34 mouse cellular contexts compared by ENCODE assay signal in the genomic region with DNA sequence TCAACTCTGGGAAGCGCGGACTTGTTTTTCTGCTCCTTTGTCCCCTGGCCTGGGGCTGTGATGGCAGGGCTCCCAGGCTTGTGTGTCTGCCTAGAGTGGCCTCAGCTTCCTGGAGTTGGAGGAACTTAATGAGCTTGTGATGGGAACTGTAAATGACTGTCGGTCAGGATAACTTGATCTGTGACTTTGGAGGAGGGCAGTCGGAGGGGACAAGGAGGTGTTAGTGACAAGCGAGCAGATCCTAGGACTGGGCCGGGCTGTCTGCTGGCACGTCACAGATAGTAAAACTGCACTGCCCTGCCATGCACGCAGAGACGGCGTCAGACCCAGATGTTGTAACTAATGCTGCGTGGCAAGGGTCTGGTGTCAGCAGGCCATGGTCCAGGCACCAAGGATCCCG. TPM values are rescaled to one million over a fixed set of nuclear protein-coding genes. Genes with fewer than 3 reads are reported as not detected.
DNase-seq lines count a peak whose midpoint lies in the region; ATAC-seq and TF ChIP-seq lines count a peak whose summit lies in the region.
"Had no signal": no experiment of that assay in that cellular context is flagged by ENCODE, and none has a peak within 500 bp of the region (broad histone marks: within the 10 kb centered on the region; RNA-seq: fewer than 3 reads in every experiment).

No protein-coding gene starts in this region.

- no peaks in the 10 kb centered on the region for H3K27me3 ChIP-seq in kidney, adult 2 months (replicated peaks; ENCODE audit: control insufficient read depth, insufficient read depth, low read length)
- no peaks in the 10 kb centered on the region for H3K27me3 ChIP-seq in kidney, embryonic 15.5 days
- no peaks in the 10 kb centered on the region for H3K27me3 ChIP-seq in lung, embryonic 14.5 days (ENCODE audit: insufficient read depth, low read length)
- H3K27me3 ChIP-seq: embryonic facial prominence, embryonic 12.5 days; heart, embryonic 13.5 days; hindbrain, embryonic 15.5 days; stomach, embryonic 15.5 days had no signal

- intact Hi-C loops in gastrocnemius, adult 2 months (cut with DNase I): no loop called here

- no peak for TF ChIP-seq CTCF in gastrocnemius, adult 2 months (IDR thresholded peaks at IDR 0.05)
- TF ChIP-seq CTCF in kidney, adult 2 months (conservative IDR thresholded peaks at IDR 0.05; ENCODE audit: insufficient read depth, insufficient read length, low read depth, low read length): no peak
- TF ChIP-seq CTCF in lung, embryonic 14.5 days (IDR thresholded peaks at IDR 0.05; ENCODE audit: low read depth): no peak

- H3K4me1 ChIP-seq in kidney, adult 2 months (ENCODE audit: control insufficient read depth, insufficient read depth, low read length): no peaks in the 10 kb centered on the region
- peaks cover 10% of the 10 kb centered on the region; the same call in 1 of the 2 replicates for H3K4me1 ChIP-seq in kidney, embryonic 15.5 days
- peaks cover 34% of the 10 kb centered on the region for H3K4me1 ChIP-seq in lung, embryonic 14.5 days (ENCODE audit: insufficient read depth)
- H3K4me1 ChIP-seq: embryonic facial prominence, embryonic 12.5 days; hindbrain, embryonic 10.5 days; hindbrain, embryonic 15.5 days; midbrain, embryonic 12.5 days had no signal

- peak; percentile 38 for DNase-seq in gastrocnemius, adult 2 months
- no peak for DNase-seq in gastrocnemius, postnatal 25 days
- DNase-seq in kidney, adult 2 months: peak; percentile 21
- peak; percentile 95 for DNase-seq in lung, embryonic 14.5 days
- peak; percentile 82 for DNase-seq in lung, postnatal 10 days
- no peak for DNase-seq in cerebellum, postnatal 10 days
- no peak for DNase-seq in cerebellum, adult 9-10 months
- DNase-seq: adrenal gland, postnatal 10 days; cerebellum, adult 8-10 months; embryo, embryonic 11 days; heart, postnatal 14 days; kidney, adult 8-10 months; kidney, postnatal 36 days; liver, postnatal 0 days; right cerebral cortex, postnatal 25 days; thymus, postnatal 14 days had no signal

- no peak overlapping the region for H3K9ac ChIP-seq in kidney, embryonic 15.5 days
- no peak overlapping the region for H3K9ac ChIP-seq in lung, embryonic 14.5 days
- H3K9ac ChIP-seq: embryonic facial prominence, embryonic 12.5 days; heart, embryonic 13.5 days; hindbrain, embryonic 15.5 days; liver, embryonic 12.5 days; liver, postnatal 0 days; midbrain, embryonic 12.5 days; stomach, embryonic 15.5 days had no signal

- no peak; the same call in 1 of the 2 replicates for ATAC-seq in kidney, embryonic 15.5 days (replicated peaks; ENCODE audit: low FRiP score)
- ATAC-seq in lung, embryonic 14.5 days (ENCODE audit: insufficient read depth): peak; percentile 87
- ATAC-seq: forebrain, embryonic 14.5 days; inflammation-experienced regulatory T-cells, adult 6 months; liver, embryonic 12.5 days; liver, postnatal 0 days had no signal

- H3K36me3 ChIP-seq in kidney, adult 2 months (ENCODE audit: control insufficient read depth, insufficient read depth, low read length): no peaks in the 10 kb centered on the region
- no peaks in the 10 kb centered on the region for H3K36me3 ChIP-seq in kidney, embryonic 15.5 days
- no peaks in the 10 kb centered on the region for H3K36me3 ChIP-seq in lung, embryonic 14.5 days (ENCODE audit: insufficient read depth)
- H3K36me3 ChIP-seq: embryonic facial prominence, embryonic 12.5 days; G1E; heart, embryonic 13.5 days; hindbrain, embryonic 10.5 days; hindbrain, embryonic 15.5 days; liver, embryonic 12.5 days; midbrain, embryonic 12.5 days; stomach, embryonic 15.5 days had no signal

- H3K27ac ChIP-seq in gastrocnemius, adult 2 months: no peak overlapping the region
- no peak overlapping the region for H3K27ac ChIP-seq in kidney, adult 2 months (ENCODE audit: insufficient read depth, low read depth, low read length)
- no peak overlapping the region for H3K27ac ChIP-seq in kidney, embryonic 15.5 days
- peak overlapping the region; percentile 94 for H3K27ac ChIP-seq in lung, embryonic 14.5 days (ENCODE audit: low read depth)
- H3K27ac ChIP-seq: embryonic facial prominence, embryonic 12.5 days; heart, embryonic 13.5 days; hindbrain, embryonic 10.5 days; hindbrain, embryonic 15.5 days; liver, embryonic 12.5 days; midbrain, embryonic 12.5 days; stomach, embryonic 15.5 days had no signal

- WGBS in kidney, adult 2 months: 53% methylated on average over 12 of the region's 12 CpGs
- WGBS in kidney, embryonic 15.5 days: 41% methylated on average over 12 of the region's 12 CpGs
- WGBS in lung, embryonic 14.5 days: 31% methylated on average over 12 of the region's 12 CpGs

- no peak for TF ChIP-seq POLR2A in kidney, adult 2 months (IDR thresholded peaks at IDR 0.05; ENCODE audit: low read depth, low read length)

- H3K4me2 ChIP-seq in kidney, embryonic 15.5 days: no peak overlapping the region
- H3K4me2 ChIP-seq in lung, embryonic 14.5 days: no peak overlapping the region
- H3K4me2 ChIP-seq: embryonic facial prominence, embryonic 12.5 days; heart, embryonic 13.5 days; hindbrain, embryonic 15.5 days; liver, embryonic 12.5 days; midbrain, embryonic 12.5 days; stomach, embryonic 15.5 days had no signal

- H3K4me3 ChIP-seq in gastrocnemius, adult 2 months: no peak overlapping the region
- no peak overlapping the region for H3K4me3 ChIP-seq in kidney, adult 2 months (ENCODE audit: insufficient read depth, low read depth, low read length)
- no peak overlapping the region for H3K4me3 ChIP-seq in kidney, embryonic 15.5 days (replicated peaks)
- no peak overlapping the region for H3K4me3 ChIP-seq in lung, embryonic 14.5 days (ENCODE audit: low read depth, low read length)
- H3K4me3 ChIP-seq: embryonic facial prominence, embryonic 12.5 days; heart, embryonic 13.5 days; hindbrain, embryonic 10.5 days; hindbrain, embryonic 15.5 days; liver, embryonic 12.5 days; megakaryocyte, embryonic 14.5 days; midbrain, embryonic 12.5 days; stomach, embryonic 15.5 days had no signal

- no peaks in the 10 kb centered on the region for H3K9me3 ChIP-seq in kidney, embryonic 15.5 days (replicated peaks)
- no peaks in the 10 kb centered on the region for H3K9me3 ChIP-seq in lung, embryonic 14.5 days (ENCODE audit: low read depth, low read length)
- H3K9me3 ChIP-seq: embryonic facial prominence, embryonic 12.5 days; G1E; heart, embryonic 13.5 days; hindbrain, embryonic 10.5 days; hindbrain, embryonic 15.5 days; liver, embryonic 12.5 days; midbrain, embryonic 12.5 days; stomach, embryonic 15.5 days had no signal

RNA-seq across cellular contexts. Expression of a gene that starts 13.8 kb away (rescaled TPM):
- total RNA-seq in gastrocnemius, adult 2 months (2021): not detected
- total RNA-seq in gastrocnemius, postnatal 25 days (2021): not detected
- polyA plus RNA-seq in kidney, adult 2 months (2012; rRNA removed): 0.49 and 0.50 TPM in 2 replicates
- 0.84 and 0.87 TPM in 2 replicates for polyA plus RNA-seq in kidney, embryonic 15.5 days (2015; fragmentation: Nextera tagmentation; extraction: Ambion mirVana)
- 1.9 and 2.3 TPM in 2 replicates for polyA plus RNA-seq in lung, embryonic 14.5 days (2014; fragmentation: Nextera tagmentation; extraction: Ambion mirVana)
- total RNA-seq: adrenal gland, postnatal 10 days; heart, postnatal 14 days; layer of hippocampus, adult 8-10 months; layer of hippocampus, postnatal 25 days; left cerebral cortex, adult 8-10 months; left cerebral cortex, postnatal 36 days; monocyte, adult 5-6 weeks; neutrophil, adult 5-6 weeks had no signal
- polyA plus RNA-seq: forebrain, embryonic 14.5 days; G1E; hindbrain, embryonic 15.5 days; inflammation-experienced regulatory T-cells, adult 6 months; liver, embryonic 12.5 days; liver, postnatal 0 days had no signal

RNA-seq across cellular contexts. Expression of a gene that starts 30.2 kb away (rescaled TPM):
- total RNA-seq in gastrocnemius, adult 2 months (2021): 1 to 10 TPM; 9.3 to 9.8 TPM
- total RNA-seq in gastrocnemius, postnatal 25 days (2021): 10 to 100 TPM in 1 of 2 experiments, 1 to 10 TPM in 1; 8.6 to 10.7 TPM
- 18.2 TPM in 2 replicates for polyA plus RNA-seq in kidney, adult 2 months (2012; rRNA removed)
- polyA plus RNA-seq in kidney, embryonic 15.5 days (2015; fragmentation: Nextera tagmentation; extraction: Ambion mirVana): 11.8 and 12.3 TPM in 2 replicates
- 24.0 and 25.6 TPM in 2 replicates for polyA plus RNA-seq in lung, embryonic 14.5 days (2014; fragmentation: Nextera tagmentation; extraction: Ambion mirVana)

RNA-seq across cellular contexts. Expression of a gene that starts 31.0 kb away (rescaled TPM):
- not detected for total RNA-seq in gastrocnemius, adult 2 months (2021)
- not detected for total RNA-seq in gastrocnemius, postnatal 25 days (2021)
- 1.2 TPM in 2 replicates for polyA plus RNA-seq in kidney, adult 2 months (2012; rRNA removed)
- polyA plus RNA-seq in kidney, embryonic 15.5 days (2015; fragmentation: Nextera tagmentation; extraction: Ambion mirVana): 3.0 and 4.7 TPM in 2 replicates
- polyA plus RNA-seq in lung, embryonic 14.5 days (2014; fragmentation: Nextera tagmentation; extraction: Ambion mirVana): 37.4 and 42.7 TPM in 2 replicates
- total RNA-seq: layer of hippocampus, adult 8-10 months; layer of hippocampus, postnatal 25 days; left cerebral cortex, adult 8-10 months; left cerebral cortex, postnatal 36 days; monocyte, adult 5-6 weeks; neutrophil, adult 5-6 weeks had no signal
- polyA plus RNA-seq: forebrain, embryonic 14.5 days; G1E; hindbrain, embryonic 15.5 days; inflammation-experienced regulatory T-cells, adult 6 months; midbrain, embryonic 12.5 days had no signal

RNA-seq across cellular contexts. Expression of a gene that starts 46.3 kb away (rescaled TPM):
- total RNA-seq in gastrocnemius, adult 2 months (2021): 100 to 1,000 TPM; 359 to 473 TPM
- 100 to 1,000 TPM; 342 to 348 TPM for total RNA-seq in gastrocnemius, postnatal 25 days (2021)
- polyA plus RNA-seq in kidney, adult 2 months (2012; rRNA removed): 2,294 and 2,331 TPM in 2 replicates
- polyA plus RNA-seq in kidney, embryonic 15.5 days (2015; fragmentation: Nextera tagmentation; extraction: Ambion mirVana): 637 and 713 TPM in 2 replicates
- polyA plus RNA-seq in lung, embryonic 14.5 days (2014; fragmentation: Nextera tagmentation; extraction: Ambion mirVana): 630 and 724 TPM in 2 replicates

Comparison
In these comparisons a context has a peak if more than half of its experiments do, and no peak if none do; other contexts are left out.
1. DNase-seq: peak in gastrocnemius, adult 2 months (single experiment), kidney, adult 2 months (single experiment), lung, embryonic 14.5 days (single experiment) and lung, postnatal 10 days (single experiment); none in gastrocnemius, postnatal 25 days (single experiment), cerebellum, postnatal 10 days (0 of 2) and cerebellum, adult 9-10 months (single experiment).